Mouse (Mus musculus) gastrocnemius, adult 2 months (tissue): ENCODE data around the gene Bcas3. TPM values are rescaled to one million over a fixed set of nuclear protein-coding genes. Genes with fewer than 3 reads are reported as not detected.
A peak's percentile ranks its signal among the peaks of the same experiment; 100 is the strongest.

ENCODE experiments used
- DNase-seq: peaks from one replicate; pipeline ENCODE4 v3.0.0; 2022
- H3K27ac ChIP-seq: fragments of 200-600 bp; 2 replicates; pipeline ENCODE4 v1.8.1; 2022; ENCODE audit warnings: mild to moderate bottlenecking
- H3K4me3 ChIP-seq: fragments of 200-600 bp; 2 replicates; pipeline ENCODE4 v1.8.1; 2022; ENCODE audit warnings: mild to moderate bottlenecking, moderate library complexity
- CTCF ChIP-seq: fragments of 200-600 bp; IDR thresholded peaks from 2 replicates; pipeline ENCODE4 v1.8.1; 2022; ENCODE audit warnings: antibody characterized with exemption, mild to moderate bottlenecking, moderate library complexity
- intact Hi-C: fragments of 180-260 bp; cut with DNase I; formaldehyde crosslinking; loops from one replicate; pipeline ENCODE4 v1.15.1; 2025
- total RNA-seq, 2 experiments: library from RNA; stranded (reverse); gene quantifications; 2 replicates each; pipeline ENCODE4 v1.2.3; 2021

Gene Bcas3
- total RNA-seq, 2 experiments from 2014 or later = 39.6 to 46.6 TPM

- no peak for TF ChIP-seq CTCF
- no peak overlapping the region for H3K27ac ChIP-seq
- intact Hi-C loops = loop anchor here (5.0 kb wide), 3 partner anchors 83 to 458 kb away; no protein-coding TSS in a partner anchor
- H3K4me3 ChIP-seq = no peak overlapping the region
- DNase-seq = no peak
These were observed 31.2 kb downstream of the Bcas3 start for GRCm38 (mm10) chr11:85383975-85384821.

DNA sequence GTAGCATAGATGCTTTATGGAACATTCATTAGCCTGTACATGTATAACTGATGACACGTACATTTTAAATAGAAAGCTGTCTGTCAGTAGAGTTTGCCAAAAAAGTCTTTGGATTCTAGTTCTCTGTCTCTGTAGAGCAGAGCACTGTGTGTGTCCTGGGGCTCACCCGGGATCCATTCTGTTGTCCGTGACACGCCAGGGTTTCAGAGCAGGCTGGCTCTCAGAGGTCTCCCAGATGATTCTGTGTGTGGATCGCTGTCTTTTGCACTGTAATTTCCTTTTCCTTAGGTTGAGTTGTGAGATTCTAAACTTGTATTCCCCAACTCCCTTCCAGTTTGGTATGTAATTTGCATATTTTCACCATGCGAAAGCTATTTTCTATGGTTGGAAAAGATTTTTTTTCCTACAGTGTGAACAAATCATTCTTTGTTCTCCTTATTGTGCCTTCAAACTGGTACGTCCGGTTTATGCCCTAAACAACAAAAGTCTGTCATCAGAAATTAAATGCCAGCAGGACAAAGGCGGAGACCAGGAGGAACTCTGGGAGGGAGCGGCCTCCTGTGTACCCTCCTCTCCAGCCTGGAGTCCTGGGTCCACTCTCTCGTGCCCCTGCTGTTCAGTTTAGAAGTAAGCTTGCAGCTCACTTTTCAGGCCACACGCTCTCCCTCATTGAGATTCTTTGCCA lies 39.4 kb downstream of the Bcas3 start:
- TF ChIP-seq CTCF = no peak
- DNase-seq = no peak
- Histone ChIP-seq H3K27ac (peak overlapping the region; percentile 48), H3K4me3 (peak overlapping the region; percentile 21; the same call in 1 of the 2 replicates)
- intact Hi-C loops = no loop called here

DNA sequence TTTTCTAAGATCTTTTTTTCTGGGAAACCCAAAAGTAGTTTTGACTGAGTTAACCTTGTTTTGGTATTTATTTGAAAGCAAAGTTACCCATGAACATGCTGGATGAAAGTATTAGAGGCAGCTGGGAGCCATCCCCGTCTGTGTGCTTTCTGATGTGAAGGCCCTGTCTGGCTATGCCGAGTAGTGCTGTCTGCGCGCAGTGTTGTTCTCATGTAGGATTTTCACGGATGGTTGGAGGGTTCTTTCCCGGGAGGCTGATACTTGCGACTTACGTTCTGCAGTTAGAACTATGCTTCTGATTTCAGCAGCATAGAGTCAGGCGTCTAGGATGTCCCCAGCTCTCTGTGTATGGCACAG lies 39.9 kb downstream of the Bcas3 start:
- no peak for TF ChIP-seq CTCF
- H3K27ac ChIP-seq = peak overlapping the region; percentile 48
- no peak for DNase-seq
- H3K4me3 ChIP-seq = no peak overlapping the region
- intact Hi-C loops = no loop called here

DNA sequence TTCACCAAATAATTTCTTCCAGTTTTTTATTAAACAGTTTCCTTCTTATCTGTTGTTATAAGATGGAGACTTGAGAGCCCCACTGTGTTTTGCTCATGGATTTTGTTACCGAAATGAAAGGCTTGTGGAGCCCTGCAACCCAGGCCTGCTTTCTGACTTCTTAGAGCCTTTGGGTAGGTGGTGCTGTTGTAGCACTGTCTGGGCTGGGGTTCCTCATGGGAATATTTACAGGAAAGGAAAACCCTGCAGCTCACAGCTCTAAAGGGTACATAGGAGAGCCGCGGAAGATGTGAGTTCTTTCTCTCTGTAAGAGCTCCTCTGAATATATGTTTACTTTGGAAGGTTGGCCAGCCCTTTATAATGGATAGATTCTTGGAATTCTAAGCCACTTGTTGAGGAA lies 41.0 kb downstream of the Bcas3 start:
- no peak for DNase-seq
- peak; percentile 27; the same call in 1 of the 2 replicates for TF ChIP-seq CTCF
- Histone ChIP-seq H3K27ac (no peak overlapping the region), H3K4me3 (no peak overlapping the region)
- intact Hi-C loops = no loop called here

GRCm38 (mm10) chr11:85395361-85395760 lies 42.4 kb downstream of the Bcas3 start:
- no peak for TF ChIP-seq CTCF
- Histone ChIP-seq H3K27ac (no peak overlapping the region), H3K4me3 (no peak overlapping the region)
- no peak for DNase-seq
- intact Hi-C loops = no loop called here

- no peak overlapping the region for H3K27ac ChIP-seq
- H3K4me3 ChIP-seq = no peak overlapping the region
- intact Hi-C loops = no loop called here
- no peak for TF ChIP-seq CTCF
- DNase-seq = peak; percentile 55
These were observed 53.6 kb downstream of the Bcas3 start for GRCm38 (mm10) chr11:85406531-85406930.

DNA sequence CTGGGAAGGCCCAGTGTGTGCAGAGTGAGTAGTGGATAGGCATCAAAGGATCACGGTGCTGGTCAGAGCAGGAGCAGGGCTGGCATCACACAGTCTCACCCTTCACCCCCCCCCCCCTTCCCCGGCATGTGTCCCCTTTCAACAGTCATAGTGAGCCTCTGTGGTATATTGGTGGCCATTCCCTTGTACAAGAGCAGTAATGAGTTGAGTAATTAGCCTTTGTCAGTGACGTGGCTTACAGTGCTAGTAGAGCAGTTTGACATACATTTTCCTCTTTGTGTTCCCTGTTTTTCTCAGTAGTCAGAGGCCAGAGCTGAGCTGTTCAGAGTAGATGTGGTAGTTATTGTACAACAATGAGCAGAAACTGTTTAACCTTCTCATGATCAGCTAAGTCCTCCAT lies 54.7 kb downstream of the Bcas3 start:
- Histone ChIP-seq H3K4me3 (no peak overlapping the region), H3K27ac (no peak overlapping the region)
- no peak for TF ChIP-seq CTCF
- intact Hi-C loops = no loop called here
- no peak for DNase-seq

- Histone ChIP-seq H3K4me3 (no peak overlapping the region), H3K27ac (no peak overlapping the region)
- intact Hi-C loops = no loop called here
- TF ChIP-seq CTCF = no peak
- DNase-seq = no peak
These were observed 59.4 kb downstream of the Bcas3 start for GRCm38 (mm10) chr11:85412319-85412718.

GRCm38 (mm10) chr11:85414476-85414875 lies 61.5 kb downstream of the Bcas3 start:
- intact Hi-C loops = no loop called here
- DNase-seq = no peak
- TF ChIP-seq CTCF = no peak
- Histone ChIP-seq H3K4me3 (no peak overlapping the region), H3K27ac (no peak overlapping the region)

GRCm38 (mm10) chr11:85427353-85427752 lies 74.4 kb downstream of the Bcas3 start:
- no peak for DNase-seq
- intact Hi-C loops = no loop called here
- TF ChIP-seq CTCF = no peak
- no peak overlapping the region for H3K4me3 ChIP-seq
- H3K27ac ChIP-seq = no peak overlapping the region

DNA sequence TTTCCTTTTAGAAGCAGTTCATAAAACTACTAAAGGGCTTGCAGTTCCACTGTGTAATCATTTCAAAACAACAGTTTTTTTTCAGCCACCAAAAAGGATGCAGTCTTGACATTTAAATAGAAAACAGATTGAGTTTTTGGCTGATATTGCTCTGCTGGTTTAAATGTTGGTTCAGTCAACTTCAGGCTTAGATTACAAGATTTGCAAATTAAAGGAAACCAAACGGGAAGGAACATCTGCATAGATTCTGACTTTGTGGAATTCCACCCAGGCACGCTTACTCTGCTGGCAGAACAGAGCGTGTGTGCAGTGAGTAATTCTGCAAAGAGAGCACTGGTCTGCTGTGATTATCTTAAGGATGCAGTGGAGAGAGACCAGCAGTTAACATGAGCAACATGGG lies 75.3 kb downstream of the Bcas3 start:
- intact Hi-C loops = no loop called here
- peak overlapping the region; percentile 32; the same call in 1 of the 2 replicates for H3K27ac ChIP-seq
- TF ChIP-seq CTCF = no peak
- peak; percentile 32 for DNase-seq
- H3K4me3 ChIP-seq = no peak overlapping the region

- no peak for TF ChIP-seq CTCF
- Histone ChIP-seq H3K27ac (peak overlapping the region; percentile 52), H3K4me3 (peak overlapping the region; percentile 11; the same call in 1 of the 2 replicates)
- intact Hi-C loops = no loop called here
- DNase-seq = no peak
These were observed 77.9 kb downstream of the Bcas3 start for GRCm38 (mm10) chr11:85430743-85431448.

- TF ChIP-seq CTCF = no peak
- no peak overlapping the region for H3K27ac ChIP-seq
- no peak for DNase-seq
- no peak overlapping the region for H3K4me3 ChIP-seq
- intact Hi-C loops = no loop called here
These were observed 94.4 kb downstream of the Bcas3 start for GRCm38 (mm10) chr11:85447375-85447774.
